Mouse (Mus musculus): Measurements from ENCODE around the gene Eif2ak1. TPM values are rescaled to one million over a fixed set of nuclear protein-coding genes. Genes with fewer than 3 reads are reported as not detected.
A peak's percentile ranks its signal among the peaks of the same experiment; 100 is the strongest.
"Not testable (repeated sequence)": the region's sequence is repeated elsewhere in the genome, so short reads cannot be mapped to it uniquely, and the experiment has no call there.

The Eif2ak1 gene
- 52.8 and 54.5 TPM in 2 replicates for polyA plus RNA-seq (2014; fragmentation: Nextera tagmentation; extraction: Ambion mirVana)

DNA sequence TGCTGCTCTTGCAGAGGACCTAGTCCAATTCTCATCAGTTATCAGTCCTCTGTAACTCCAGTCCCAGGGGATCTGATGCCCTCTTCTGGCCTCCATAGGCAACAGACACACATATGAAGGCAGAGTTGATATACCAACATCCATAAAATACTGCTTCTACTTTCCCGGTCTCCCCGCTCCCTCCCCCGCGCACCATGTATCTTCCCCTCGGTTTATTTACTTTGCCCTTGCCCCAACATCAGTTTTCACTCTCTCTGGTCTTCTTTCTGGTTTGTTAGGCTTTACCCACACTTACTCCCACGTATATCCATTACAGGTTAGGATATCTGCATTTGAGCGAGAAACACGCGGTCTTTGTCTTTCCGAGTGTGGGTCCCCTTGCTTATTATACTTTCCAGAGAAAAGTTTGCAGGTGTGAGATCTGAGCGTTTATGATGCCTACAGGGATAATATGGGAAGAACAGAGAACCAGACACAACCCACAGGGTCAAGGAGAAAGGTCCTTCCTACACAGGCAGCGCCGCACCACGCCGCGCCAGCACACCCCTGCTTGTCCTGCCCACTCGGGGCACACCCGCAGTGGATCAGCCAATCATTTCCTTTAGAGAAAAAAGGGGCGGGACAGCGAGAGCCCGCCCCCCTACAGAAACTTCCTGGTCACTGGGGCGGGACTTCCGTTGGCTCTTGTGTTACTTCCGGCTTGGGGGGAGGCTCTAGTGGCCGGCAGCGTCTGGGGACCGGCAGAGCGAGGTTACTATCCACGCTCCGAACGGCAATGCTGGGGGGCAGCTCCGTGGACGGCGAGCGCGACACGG, at the start of gene Eif2ak1:
Gene Eif2ak1 (plus strand): TSS at position 673 of the 815 bp plus-strand sequence.
- H3K27me3 ChIP-seq (ENCODE audit: control insufficient read depth, insufficient read depth, low read length): no peaks in the 10 kb centered on the region
- H3K4me1 ChIP-seq (ENCODE audit: control insufficient read depth, insufficient read depth, low read length): peaks cover 10% of the 10 kb centered on the region
- H3K4me3 ChIP-seq (ENCODE audit: low read depth, low read length): peak within 1 kb of the TSS; percentile 62
- H3K36me3 ChIP-seq (ENCODE audit: control insufficient read depth, insufficient read depth, low read length): no peaks in the 10 kb centered on the region
- H3K27ac ChIP-seq (ENCODE audit: low read depth, low read length): no peak within 1 kb of the TSS
- ATAC-seq (ENCODE audit: low FRiP score): peak; percentile 99
- no peaks in the 10 kb centered on the region for H3K9me3 ChIP-seq (ENCODE audit: control insufficient read depth, low read length)
- peak within 1 kb of the TSS; percentile 49 for H3K4me2 ChIP-seq
- DNase-seq (ENCODE audit: low spot score, missing footprints): peak; percentile 100
- peak within 1 kb of the TSS; percentile 70 for H3K9ac ChIP-seq (ENCODE audit: low read length)
- WGBS: under 1% methylated on average over 36 of the region's 37 CpGs

DNA sequence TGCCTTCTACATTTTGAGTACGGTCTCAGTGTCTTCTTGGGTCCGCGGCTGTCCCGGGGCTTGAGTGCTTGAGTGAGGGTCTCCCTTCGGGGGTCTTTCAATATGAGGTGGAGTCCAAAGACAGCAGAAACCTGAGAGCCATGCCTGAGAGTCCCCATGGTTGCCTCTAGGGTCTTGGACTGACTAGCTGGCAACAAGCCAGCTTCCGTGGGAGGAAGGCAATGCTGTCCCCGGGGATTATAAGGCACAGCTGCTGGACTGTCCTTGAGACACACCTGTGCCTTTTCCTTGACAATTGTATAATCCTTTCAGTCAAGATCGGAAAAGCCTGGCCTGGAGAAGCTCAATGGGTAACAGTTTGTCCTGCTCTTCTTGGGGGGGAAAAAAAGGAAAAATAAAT, 35.6 kb upstream of the Eif2ak1 start:
- Histone ChIP-seq H3K36me3 (ENCODE audit: control insufficient read depth, insufficient read depth, low read length) (no peaks in the 10 kb centered on the region), H3K4me2 (no peak overlapping the region), H3K9ac (ENCODE audit: low read length) (no peak overlapping the region), H3K4me3 (ENCODE audit: low read depth, low read length) (no peak overlapping the region), H3K27me3 (ENCODE audit: control insufficient read depth, insufficient read depth, low read length) (no peaks in the 10 kb centered on the region), H3K27ac (ENCODE audit: low read depth, low read length) (no peak overlapping the region), H3K9me3 (ENCODE audit: control insufficient read depth, low read length) (no peaks in the 10 kb centered on the region), H3K4me1 (ENCODE audit: control insufficient read depth, insufficient read depth, low read length) (no peaks in the 10 kb centered on the region)
- ATAC-seq (ENCODE audit: low FRiP score): no peak
- no peak for DNase-seq (ENCODE audit: low spot score, missing footprints)
- 87% methylated on average over 7 of the region's 8 CpGs for WGBS

DNA sequence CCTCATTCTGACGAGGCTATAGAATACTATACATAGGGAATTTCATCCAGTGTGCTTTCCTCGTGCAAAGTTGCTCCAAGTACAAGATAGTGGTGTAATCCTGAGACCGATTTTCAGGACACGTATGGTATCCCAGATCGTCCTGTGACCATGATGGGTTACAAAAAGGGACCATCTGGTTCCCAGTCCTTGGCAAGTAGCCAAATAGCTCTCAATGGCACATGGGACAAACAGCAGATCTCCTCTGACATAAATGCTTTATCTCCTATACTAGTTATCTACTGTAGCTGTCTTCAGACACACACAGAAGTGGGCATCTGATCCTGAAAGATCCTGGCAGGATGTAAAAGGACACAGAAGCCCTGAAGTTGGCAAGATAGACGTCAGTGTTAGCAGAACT, 32.2 kb upstream of the Eif2ak1 start:
- H3K27me3 ChIP-seq (ENCODE audit: control insufficient read depth, insufficient read depth, low read length): no peaks in the 10 kb centered on the region
- no peak for DNase-seq (ENCODE audit: low spot score, missing footprints)

DNA sequence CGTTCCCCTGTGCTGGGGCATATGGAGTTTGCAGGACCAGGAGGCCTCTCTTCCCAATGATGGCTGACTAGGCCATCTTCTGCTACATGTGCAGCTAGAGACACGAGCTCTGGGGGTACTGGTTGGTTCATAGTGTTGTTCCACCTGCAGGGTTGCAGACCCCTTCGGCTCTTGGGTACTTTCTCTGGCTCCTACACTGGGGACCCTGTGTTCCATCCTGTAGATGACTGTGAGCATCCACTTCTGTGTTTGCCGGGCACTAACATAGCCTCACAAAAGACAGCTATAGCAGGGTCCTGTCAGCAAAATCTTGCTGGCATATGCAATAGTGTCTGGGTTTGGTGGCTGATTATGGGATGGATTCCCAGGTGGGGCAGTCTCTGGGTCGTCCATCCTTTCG, 16.4 kb upstream of the Eif2ak1 start:
- not testable (repeated sequence) for H3K9me3 ChIP-seq (ENCODE audit: control insufficient read depth, low read length); H3K27ac ChIP-seq (ENCODE audit: low read depth, low read length); DNase-seq (ENCODE audit: low spot score, missing footprints); H3K27me3 ChIP-seq (ENCODE audit: control insufficient read depth, insufficient read depth, low read length); H3K4me1 ChIP-seq (ENCODE audit: control insufficient read depth, insufficient read depth, low read length); H3K4me2 ChIP-seq; H3K4me3 ChIP-seq (ENCODE audit: low read depth, low read length); ATAC-seq (ENCODE audit: low FRiP score); H3K9ac ChIP-seq (ENCODE audit: low read length); H3K36me3 ChIP-seq (ENCODE audit: control insufficient read depth, insufficient read depth, low read length)
- WGBS: 89% methylated on average over 6 of the region's 6 CpGs

More for the DNA sequence above, 32.2 kb upstream of the Eif2ak1 start:
- no peaks in the 10 kb centered on the region for H3K4me1 ChIP-seq (ENCODE audit: control insufficient read depth, insufficient read depth, low read length)
- no peak for ATAC-seq (ENCODE audit: low FRiP score)
- H3K27ac ChIP-seq (ENCODE audit: low read depth, low read length): no peak overlapping the region
- no peak overlapping the region for H3K9ac ChIP-seq (ENCODE audit: low read length)
- H3K4me3 ChIP-seq (ENCODE audit: low read depth, low read length): no peak overlapping the region
- H3K9me3 ChIP-seq (ENCODE audit: control insufficient read depth, low read length): no peaks in the 10 kb centered on the region
- 86% methylated on average over 6 of the region's 6 CpGs for WGBS
- H3K36me3 ChIP-seq (ENCODE audit: control insufficient read depth, insufficient read depth, low read length): no peaks in the 10 kb centered on the region
- H3K4me2 ChIP-seq: no peak overlapping the region

DNA sequence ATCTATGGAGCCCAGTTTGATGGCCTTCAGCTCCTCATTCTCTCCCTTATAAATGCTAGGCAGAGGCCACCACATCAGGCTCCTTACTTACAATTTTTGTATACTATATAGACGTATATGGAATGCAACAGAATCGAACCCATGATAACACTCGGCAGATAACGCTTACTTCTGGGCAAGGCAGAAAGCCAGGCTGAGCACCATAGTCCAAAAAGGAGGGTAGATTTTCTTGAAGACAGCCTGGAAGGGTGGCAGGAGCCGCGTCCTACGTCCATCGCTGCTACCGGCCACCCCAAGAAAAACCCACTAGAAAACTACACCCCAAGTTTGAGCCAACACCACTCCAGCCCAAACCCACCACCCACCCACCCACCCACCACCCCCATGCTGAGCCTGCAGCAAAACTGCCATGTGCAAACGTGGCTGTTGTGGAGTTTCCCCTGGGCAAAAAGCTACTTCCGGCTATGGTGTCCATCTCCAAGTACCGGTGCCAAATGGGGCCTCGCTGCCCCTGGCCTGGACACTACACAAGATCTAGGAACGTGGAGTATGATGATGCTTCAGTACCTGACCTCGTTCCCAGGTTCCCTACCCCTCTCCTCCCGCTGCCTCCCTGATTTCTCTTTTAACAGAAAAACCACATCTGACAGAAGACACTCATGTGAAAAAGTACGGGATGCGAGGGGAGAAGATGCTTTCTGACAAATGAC, 13.4 kb upstream of the Eif2ak1 start:
- no peak for DNase-seq (ENCODE audit: low spot score, missing footprints)
- Histone ChIP-seq H3K27ac (ENCODE audit: low read depth, low read length) (no peak overlapping the region), H3K4me2 (no peak overlapping the region), H3K36me3 (ENCODE audit: control insufficient read depth, insufficient read depth, low read length) (no peaks in the 10 kb centered on the region), H3K4me3 (ENCODE audit: low read depth, low read length) (no peak overlapping the region), H3K27me3 (ENCODE audit: control insufficient read depth, insufficient read depth, low read length) (no peaks in the 10 kb centered on the region), H3K4me1 (ENCODE audit: control insufficient read depth, insufficient read depth, low read length) (no peaks in the 10 kb centered on the region), H3K9me3 (ENCODE audit: control insufficient read depth, low read length) (no peaks in the 10 kb centered on the region), H3K9ac (ENCODE audit: low read length) (no peak overlapping the region)
- WGBS: 89% methylated on average over 18 of the region's 18 CpGs
- no peak for ATAC-seq (ENCODE audit: low FRiP score)

DNA sequence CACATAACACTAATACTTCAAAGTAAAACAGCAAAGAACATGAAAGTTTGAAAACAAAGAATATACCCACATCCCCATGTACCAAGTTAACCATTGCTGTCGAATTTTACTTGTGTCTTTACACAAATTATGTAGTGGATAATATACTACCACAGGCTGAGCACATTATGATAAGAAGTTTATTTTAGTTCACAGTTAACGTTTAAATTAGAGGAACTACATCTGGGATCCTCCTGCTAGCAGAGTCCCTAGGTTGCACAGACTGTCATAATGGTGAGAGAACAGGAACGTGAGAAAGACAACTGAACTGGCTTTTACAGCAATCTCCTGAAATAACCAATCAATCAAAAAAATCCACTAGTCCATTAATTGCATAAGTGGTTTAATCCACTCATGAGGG, 10.3 kb upstream of the Eif2ak1 start:
- Histone ChIP-seq H3K9ac (ENCODE audit: low read length) (no peak overlapping the region), H3K27me3 (ENCODE audit: control insufficient read depth, insufficient read depth, low read length) (no peaks in the 10 kb centered on the region), H3K4me3 (ENCODE audit: low read depth, low read length) (no peak overlapping the region), H3K36me3 (ENCODE audit: control insufficient read depth, insufficient read depth, low read length) (no peaks in the 10 kb centered on the region), H3K4me2 (no peak overlapping the region), H3K9me3 (ENCODE audit: control insufficient read depth, low read length) (no peaks in the 10 kb centered on the region), H3K27ac (ENCODE audit: low read depth, low read length) (no peak overlapping the region), H3K4me1 (ENCODE audit: control insufficient read depth, insufficient read depth, low read length) (no peaks in the 10 kb centered on the region)
- whole genome bisulfite sequencing: 79% methylated on average over 3 of the region's 3 CpGs
- no peak for ATAC-seq (ENCODE audit: low FRiP score)
- DNase-seq (ENCODE audit: low spot score, missing footprints): no peak

DNA sequence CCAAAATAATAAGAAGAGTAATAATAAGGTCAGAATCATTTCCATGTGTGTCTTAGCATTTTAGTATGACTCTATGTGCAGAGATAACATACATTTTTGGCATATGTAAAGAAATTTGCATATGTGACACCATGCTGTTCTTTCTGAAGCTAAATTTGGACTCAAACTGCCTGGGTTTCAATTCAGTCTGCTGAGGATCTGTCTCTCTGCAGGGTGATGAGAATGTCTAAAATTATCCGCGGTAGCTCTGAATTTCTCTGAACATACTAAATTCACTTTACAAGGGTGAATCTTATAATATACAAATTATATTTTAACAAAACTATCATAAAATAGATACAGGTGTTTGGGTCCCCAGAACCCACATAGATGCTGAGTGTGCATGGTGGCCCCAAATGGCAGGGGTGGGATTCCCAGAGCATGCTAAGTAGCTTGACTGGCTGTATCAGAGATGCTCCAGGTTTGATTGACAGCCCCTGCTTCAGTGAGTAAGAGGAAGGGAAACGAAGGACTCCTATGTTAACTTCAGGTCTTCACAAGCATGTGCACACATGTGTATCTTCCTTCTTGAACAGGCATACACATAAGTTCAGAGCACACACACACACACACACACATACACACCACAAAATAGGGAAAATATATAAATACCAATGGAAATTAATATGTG, 8.0 kb upstream of the Eif2ak1 start:
- H3K4me1 ChIP-seq (ENCODE audit: control insufficient read depth, insufficient read depth, low read length): no peaks in the 10 kb centered on the region
- ATAC-seq (ENCODE audit: low FRiP score) (no peak), DNase-seq (ENCODE audit: low spot score, missing footprints) (no peak)
- no peak overlapping the region for H3K4me2 ChIP-seq
- no peaks in the 10 kb centered on the region for H3K27me3 ChIP-seq (ENCODE audit: control insufficient read depth, insufficient read depth, low read length)
- no peaks in the 10 kb centered on the region for H3K9me3 ChIP-seq (ENCODE audit: control insufficient read depth, low read length)
- no peak overlapping the region for H3K9ac ChIP-seq (ENCODE audit: low read length)
- WGBS: 90% methylated on average over 3 of the region's 3 CpGs
- H3K36me3 ChIP-seq (ENCODE audit: control insufficient read depth, insufficient read depth, low read length): no peaks in the 10 kb centered on the region
- no peak overlapping the region for H3K27ac ChIP-seq (ENCODE audit: low read depth, low read length)
- H3K4me3 ChIP-seq (ENCODE audit: low read depth, low read length): no peak overlapping the region

DNA sequence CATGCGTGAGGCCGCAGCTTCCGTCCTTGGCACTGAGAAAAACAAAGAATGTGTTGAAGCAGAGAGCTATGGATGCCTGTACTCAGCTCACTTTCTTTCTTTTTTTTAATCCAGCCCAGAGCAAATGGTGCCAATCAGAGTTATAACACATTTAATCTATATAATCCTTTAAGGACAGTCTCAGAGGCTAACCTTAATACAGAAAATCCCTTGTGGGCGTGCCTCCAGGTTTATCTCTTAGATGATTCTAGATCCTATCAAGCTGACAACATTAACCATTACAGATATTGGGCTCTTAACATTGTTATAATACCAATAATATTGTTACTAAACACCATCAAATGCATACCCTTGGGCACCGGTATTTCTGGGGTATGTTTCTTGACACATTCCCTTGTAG, 5.9 kb upstream of the Eif2ak1 start:
- WGBS: 93% methylated on average over 5 of the region's 5 CpGs
- ATAC-seq (ENCODE audit: low FRiP score): no peak
- Histone ChIP-seq H3K9ac (ENCODE audit: low read length) (no peak overlapping the region), H3K4me1 (ENCODE audit: control insufficient read depth, insufficient read depth, low read length) (no peaks in the 10 kb centered on the region), H3K4me2 (no peak overlapping the region), H3K27ac (ENCODE audit: low read depth, low read length) (no peak overlapping the region), H3K9me3 (ENCODE audit: control insufficient read depth, low read length) (no peaks in the 10 kb centered on the region), H3K27me3 (ENCODE audit: control insufficient read depth, insufficient read depth, low read length) (no peaks in the 10 kb centered on the region), H3K4me3 (ENCODE audit: low read depth, low read length) (no peak overlapping the region), H3K36me3 (ENCODE audit: control insufficient read depth, insufficient read depth, low read length) (no peaks in the 10 kb centered on the region)
- no peak for DNase-seq (ENCODE audit: low spot score, missing footprints)

DNA sequence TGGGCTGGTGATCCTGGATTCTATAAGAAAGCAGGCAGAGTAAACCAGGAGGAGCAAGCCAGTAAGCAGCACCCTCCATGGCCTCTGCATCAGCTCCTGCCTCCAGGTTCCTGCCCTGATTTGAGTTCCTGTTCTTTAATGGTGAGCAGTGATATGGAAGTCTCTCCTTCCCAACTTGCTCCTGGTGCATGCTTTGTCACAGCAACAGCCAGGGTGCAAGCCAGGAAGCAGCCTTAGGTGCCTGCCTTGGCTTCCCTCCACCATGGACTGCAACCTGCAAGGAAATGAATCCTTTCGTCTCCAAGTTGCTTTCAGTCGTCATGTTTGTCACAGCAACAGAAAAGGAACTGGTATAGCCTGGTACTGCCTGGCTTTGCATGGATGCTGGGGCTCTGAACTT, 3.0 kb upstream of the Eif2ak1 start:
- peaks cover 10% of the 10 kb centered on the region for H3K4me1 ChIP-seq (ENCODE audit: control insufficient read depth, insufficient read depth, low read length)
- ATAC-seq (ENCODE audit: low FRiP score): no peak
- no peak overlapping the region for H3K4me3 ChIP-seq (ENCODE audit: low read depth, low read length)
- no peak overlapping the region for H3K4me2 ChIP-seq
- no peak overlapping the region for H3K27ac ChIP-seq (ENCODE audit: low read depth, low read length)
- no peaks in the 10 kb centered on the region for H3K9me3 ChIP-seq (ENCODE audit: control insufficient read depth, low read length)
- H3K9ac ChIP-seq (ENCODE audit: low read length): no peak overlapping the region
- no peaks in the 10 kb centered on the region for H3K27me3 ChIP-seq (ENCODE audit: control insufficient read depth, insufficient read depth, low read length)
- no peaks in the 10 kb centered on the region for H3K36me3 ChIP-seq (ENCODE audit: control insufficient read depth, insufficient read depth, low read length)
- 83% methylated on average over 2 of the region's 2 CpGs for WGBS
- DNase-seq (ENCODE audit: low spot score, missing footprints): no peak

All from midbrain, embryonic 11.5 days (tissue).